Mouse (Mus musculus) embryonic fibroblast, embryonic 13.5 days (primary cell): Measurements from ENCODE around the gene Mgat4c.

Source experiments
- CTCF ChIP-seq: IDR thresholded peaks from 2 replicates; pipeline ENCODE4 v1.5.1; 2011; ENCODE audit warnings: mild to moderate bottlenecking, control low read depth, low read length, moderate library complexity, borderline replicate concordance; ENCODE audit not compliant: insufficient read depth
- POLR2A ChIP-seq: IDR thresholded peaks from 2 replicates; pipeline ENCODE4 v1.6.1; 2011; ENCODE audit warnings: low read depth, mild to moderate bottlenecking, control low read depth, low read length, moderate library complexity

DNA sequence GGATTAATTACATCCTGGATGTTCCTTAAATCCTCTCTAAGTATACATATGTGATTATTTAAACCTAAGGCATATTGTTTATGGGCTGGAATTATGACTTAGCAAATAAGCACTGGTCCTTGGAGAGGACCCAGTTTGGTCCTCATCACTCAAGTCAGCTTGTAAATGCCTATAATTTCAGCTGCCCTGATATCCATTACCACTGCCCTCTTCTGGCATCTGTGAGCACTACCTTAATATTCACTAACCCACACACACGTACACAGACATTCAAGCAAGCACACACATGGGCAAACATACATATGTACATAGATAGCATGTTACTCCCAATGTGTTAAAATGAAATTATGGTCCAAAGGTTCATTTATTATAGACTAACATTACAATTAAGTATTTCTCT lies 474.6 kb downstream of the Mgat4c start:
- no peak for TF ChIP-seq POLR2A
- no peak for TF ChIP-seq CTCF
